Mouse (Mus musculus): ENCODE data around the gene Endov.
A peak's percentile ranks its signal among the peaks of the same experiment; 100 is the strongest.

Gene Endov

GRCm38 (mm10) chr11:119516677-119517361 is 25.7 kb downstream of the Endov start:
- DNase-seq (ENCODE audit: low spot score in 2 of 2), result peak; percentile 5 to 23

- no peak for DNase-seq (ENCODE audit: low spot score in 2 of 2)
These were observed 28.2 kb downstream of the Endov start for GRCm38 (mm10) chr11:119519387-119519786.

DNA sequence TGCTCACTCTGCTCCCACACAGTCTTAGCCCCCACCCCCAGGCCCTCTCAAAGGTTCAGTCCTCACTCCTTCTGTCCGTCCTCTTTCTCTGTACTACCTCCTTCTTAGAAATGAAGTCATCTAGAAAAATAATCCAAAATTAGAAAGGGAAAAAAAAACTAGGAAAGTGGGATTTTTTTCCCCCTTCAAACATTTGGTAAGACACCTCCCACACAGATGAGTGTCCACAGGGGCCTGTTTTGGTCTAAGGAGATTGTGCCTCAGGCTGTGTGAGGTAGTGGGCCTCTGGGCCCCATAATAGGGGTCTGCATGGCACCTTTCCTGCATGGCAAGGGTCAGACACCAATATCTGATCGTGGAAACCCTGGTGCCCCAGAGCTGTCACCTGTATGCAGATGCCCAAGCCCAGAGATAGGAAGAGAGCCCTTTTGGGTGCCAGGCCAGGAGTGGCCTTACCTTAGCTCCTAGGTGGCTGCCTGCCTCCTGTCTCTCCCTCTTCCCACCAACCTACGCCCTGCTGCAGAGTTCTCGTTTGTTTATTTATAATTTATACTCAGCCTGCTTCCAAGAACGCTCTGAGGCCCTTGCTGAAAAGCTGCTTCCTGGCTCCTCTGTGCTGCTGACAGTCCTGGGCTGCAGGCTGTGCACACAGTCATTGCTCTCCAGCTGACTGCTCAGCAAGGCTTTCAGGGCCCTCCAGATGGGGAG is 29.0 kb downstream of the Endov start:
- DNase-seq (ENCODE audit: low spot score in 2 of 2), result no peak

- no peak for DNase-seq (ENCODE audit: low spot score in 2 of 2)
These were observed 29.5 kb downstream of the Endov start for GRCm38 (mm10) chr11:119520713-119521063.

GRCm38 (mm10) chr11:119521920-119522710 is 31.0 kb downstream of the Endov start:
- no peak for DNase-seq (ENCODE audit: low spot score in 2 of 2)

GRCm38 (mm10) chr11:119522779-119523178 is 31.6 kb downstream of the Endov start:
- DNase-seq (ENCODE audit: low spot score in 2 of 2), result peak in 1 of 2 experiments; percentile 57

DNA sequence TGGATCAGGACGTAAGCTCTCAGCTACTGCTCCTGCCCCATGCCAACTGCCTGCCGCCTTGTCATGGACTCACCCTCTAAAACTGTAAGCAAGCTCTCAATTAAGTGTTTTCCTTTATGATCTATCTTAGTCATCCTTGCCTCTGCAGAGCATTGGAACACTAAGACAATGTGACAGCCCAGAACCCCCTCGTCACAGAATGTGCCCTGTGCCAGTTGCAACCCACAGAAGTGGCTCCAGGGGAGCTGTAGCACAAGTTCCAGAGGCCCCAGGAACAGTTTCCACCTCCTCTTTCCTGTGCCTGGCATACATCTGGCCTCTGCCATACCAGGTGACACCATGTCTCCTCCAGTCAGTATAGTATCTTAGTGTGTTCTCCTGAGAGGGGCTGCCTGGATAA is 32.2 kb downstream of the Endov start:
- no peak for DNase-seq (ENCODE audit: low spot score in 2 of 2)

DNA sequence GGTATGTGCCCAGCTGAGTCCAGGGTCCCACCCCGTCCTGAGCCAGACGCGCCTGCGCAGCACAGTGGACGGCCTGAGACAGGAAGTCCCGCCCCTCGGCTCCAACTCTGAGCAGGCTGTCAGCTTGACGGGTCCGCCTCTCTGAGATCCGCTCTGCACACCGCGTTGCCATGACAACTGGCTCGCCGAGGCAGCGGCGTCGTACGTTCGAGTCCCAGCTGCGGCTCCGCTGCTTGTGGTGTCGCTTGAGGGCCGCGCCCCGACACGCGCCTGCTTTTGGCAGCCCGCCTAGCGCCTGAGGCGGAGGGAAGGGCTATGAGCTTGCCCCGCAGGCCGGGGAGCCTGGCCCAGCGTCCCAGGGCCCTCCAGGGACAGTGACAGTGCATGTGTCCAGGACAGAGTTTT is 33.4 kb downstream of the Endov start:
- DNase-seq (ENCODE audit: low spot score in 2 of 2), result peak; percentile 58 to 86

- no peak for DNase-seq (ENCODE audit: low spot score in 2 of 2)
These were observed 35.2 kb downstream of the Endov start for GRCm38 (mm10) chr11:119526068-119526966.

DNA sequence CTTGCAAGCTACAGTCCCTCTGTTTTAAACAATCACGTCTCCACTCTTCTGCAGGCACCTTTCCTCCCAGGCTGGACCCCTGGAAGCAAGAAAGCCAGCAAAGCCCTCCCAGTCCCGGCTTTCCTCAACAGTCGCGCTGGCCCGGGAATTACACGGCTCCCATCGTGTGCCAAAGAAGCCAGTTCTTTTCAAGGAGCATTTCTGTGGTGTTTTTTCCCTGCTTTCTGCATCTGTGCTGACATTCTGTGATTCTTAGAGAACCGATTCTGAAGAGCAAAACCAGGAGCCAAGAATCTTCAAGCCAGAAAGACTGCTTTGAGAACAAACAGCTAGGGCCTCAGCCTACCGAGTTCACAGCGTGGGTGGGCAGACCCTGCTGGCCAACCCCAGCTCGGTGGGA is 37.8 kb downstream of the Endov start:
- no peak for DNase-seq (ENCODE audit: low spot score in 2 of 2)

GRCm38 (mm10) chr11:119532460-119532859 is 41.3 kb downstream of the Endov start:
- no peak for DNase-seq (ENCODE audit: low spot score in 2 of 2)

DNA sequence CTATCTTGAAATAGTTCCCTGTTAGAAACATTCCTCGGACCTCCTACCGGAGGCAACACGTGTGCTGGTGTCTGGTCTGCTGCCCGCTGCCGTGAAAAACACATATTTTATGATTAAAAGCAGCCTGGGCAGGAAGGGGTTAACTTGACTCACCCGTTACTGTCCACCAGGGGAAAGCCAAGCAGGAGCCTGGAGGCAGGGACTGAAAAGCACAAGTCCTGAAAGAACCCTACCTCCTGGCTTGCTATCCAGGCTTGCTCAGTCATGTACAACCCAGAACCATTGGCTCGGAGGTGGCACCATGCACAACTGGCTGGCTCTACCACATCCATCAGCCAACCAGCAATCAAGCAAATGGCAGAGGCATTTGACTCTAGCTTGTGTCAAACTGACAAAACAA is 42.6 kb downstream of the Endov start:
- no peak for DNase-seq (ENCODE audit: low spot score in 2 of 2)

DNA sequence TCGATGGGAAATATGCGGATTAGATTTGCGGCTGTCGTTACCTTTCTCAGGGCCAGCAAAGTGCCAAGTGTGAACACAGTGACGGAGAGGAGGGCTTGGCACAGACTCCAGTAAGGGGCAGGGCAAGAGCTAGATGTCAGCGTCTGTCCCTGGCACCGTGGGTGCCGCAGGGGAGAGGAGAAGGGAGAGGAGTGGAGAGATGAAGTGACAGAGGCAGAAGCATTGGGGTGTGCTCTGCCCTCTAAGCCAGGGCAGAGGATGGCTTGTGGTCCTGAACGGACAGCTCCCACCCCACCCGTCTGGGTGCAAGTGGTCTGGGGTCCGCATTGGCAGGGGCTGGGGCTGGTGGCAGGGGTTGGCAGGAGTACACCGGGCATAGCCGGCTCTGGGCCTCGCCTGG is 48.8 kb downstream of the Endov start:
- DNase-seq (ENCODE audit: low spot score in 2 of 2), result no peak

DNA sequence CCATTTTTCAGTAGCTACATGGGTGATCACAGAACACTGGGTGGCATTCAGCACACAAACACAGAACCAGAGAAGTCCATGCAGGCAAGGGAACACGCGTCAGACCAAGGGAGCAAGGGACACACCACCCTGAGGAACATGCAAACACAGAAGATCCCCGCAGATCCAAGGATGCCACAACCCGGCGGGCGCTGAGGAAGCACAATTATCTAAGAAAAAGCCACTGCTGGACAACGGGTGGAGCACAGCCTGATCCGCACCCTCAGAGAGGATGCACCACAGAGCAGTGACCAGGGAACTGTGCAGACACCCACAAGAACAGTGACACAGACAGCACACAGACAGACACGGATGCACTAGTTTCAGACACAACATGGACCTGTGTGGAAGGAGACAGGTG is 49.4 kb downstream of the Endov start:
- no peak for DNase-seq (ENCODE audit: low spot score in 2 of 2)

- DNase-seq (ENCODE audit: low spot score in 2 of 2), result no peak
These were observed 49.9 kb downstream of the Endov start for GRCm38 (mm10) chr11:119541082-119541481.

DNA sequence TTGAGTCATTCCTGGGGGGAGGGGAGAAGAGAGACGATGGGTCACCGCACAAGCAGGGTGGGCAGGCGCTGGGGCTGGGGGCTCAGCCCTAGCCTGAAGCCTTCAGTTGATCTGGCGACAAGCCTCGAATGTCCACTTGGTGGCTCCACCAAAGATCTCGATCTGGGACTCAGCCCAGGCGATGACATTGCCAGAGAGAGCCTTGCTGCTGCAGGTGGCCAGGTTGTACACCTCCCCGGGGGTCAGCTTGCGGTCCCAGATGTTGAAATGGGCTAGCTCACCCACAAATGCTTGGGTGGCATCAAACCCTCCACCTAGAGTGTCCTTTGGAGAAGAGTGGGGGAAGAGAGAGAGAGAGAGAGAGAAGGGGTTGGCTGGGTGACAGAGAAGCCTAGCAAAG is 51.2 kb downstream of the Endov start:
- no peak for DNase-seq (ENCODE audit: low spot score in 2 of 2)

DNA sequence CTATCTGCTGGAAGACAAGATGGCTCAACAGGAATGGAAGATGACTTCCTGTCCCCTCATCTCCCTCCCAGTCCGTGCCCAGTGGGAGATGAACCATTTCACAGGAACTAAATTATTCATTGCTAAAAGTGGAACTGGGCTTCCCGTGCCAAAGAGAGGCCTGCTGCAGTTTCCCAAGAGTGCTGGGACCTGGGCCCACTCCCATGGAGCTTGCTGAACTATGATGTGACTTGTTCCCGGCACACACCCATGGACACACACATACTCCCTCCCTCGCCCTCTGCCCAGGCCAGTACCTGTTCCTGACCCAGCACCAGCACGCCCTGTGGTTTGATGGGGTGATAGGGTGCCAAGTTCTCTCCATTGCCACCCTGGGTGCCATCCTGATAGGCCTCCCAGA is 51.7 kb downstream of the Endov start:
- no peak for DNase-seq (ENCODE audit: low spot score in 2 of 2)

DNA sequence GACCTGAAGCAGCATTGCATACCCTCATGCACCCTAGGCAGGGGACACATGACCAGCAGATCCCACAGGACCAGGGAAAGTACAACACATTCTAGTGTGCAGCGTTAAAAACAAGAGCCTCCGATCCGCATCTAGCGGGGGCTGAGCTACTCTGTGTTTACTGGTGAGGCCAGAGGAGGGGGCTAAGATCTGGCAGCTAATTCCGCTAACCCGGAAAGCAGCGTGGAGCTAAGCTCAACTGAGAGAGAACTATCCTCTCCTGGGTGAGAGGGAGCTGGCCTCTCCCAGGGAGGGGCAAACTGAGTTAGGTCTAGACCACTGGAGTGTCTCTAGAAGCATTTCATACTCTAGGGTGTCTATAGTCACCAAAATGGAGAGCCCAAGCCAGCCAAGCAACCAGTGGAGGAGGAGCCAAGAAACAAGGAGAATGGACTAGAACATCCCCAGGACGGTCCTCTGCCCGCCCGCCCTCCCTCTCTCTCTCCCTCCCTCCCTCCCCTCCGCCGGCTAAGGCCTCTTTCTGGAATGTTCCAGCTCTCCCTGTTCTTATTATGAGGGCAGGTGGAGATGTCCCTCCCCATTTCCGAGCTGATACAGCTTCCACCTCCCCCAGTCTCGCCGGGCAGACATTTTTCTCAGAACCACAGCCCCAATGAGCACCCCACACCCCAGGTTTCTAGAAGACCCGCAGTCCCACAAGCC is 52.8 kb downstream of the Endov start:
- no peak for DNase-seq (ENCODE audit: low spot score in 2 of 2)

DNA sequence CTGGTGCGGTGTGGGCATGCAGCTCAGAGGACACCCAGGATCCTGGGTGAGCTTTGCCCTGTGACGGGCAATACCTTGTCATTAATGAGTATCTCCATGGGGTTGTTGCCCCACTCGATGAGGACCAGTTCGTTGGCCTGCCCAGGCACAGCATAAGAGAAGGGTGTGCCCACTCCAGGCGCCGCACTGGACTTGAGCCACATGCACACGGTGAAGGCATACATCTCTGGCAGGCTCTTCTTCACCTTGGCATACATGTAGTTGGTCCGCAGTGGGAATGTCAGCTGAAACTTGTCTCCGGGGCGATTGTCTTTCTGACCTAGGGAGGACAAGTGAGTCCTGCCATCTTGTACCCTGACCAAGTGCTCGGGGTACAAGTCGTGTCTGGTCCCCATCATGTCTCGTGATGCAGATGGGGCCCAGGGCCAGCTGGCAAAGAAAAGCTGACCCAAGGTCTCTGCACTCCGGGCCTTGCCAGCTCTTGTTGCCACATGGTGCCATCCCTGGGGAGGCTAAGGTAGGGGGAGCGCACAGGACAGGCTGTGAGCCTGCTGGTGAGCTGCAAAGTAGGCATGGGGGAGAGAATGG is 53.5 kb downstream of the Endov start:
- peak in 1 of 2 experiments; percentile 40 for DNase-seq (ENCODE audit: low spot score in 2 of 2)

GRCm38 (mm10) chr11:119545281-119545680 is 54.1 kb downstream of the Endov start:
- no peak for DNase-seq (ENCODE audit: low spot score in 2 of 2)
